Mouse (Mus musculus) ES-E14 (cell line): Measurements from ENCODE around the gene Tmco4.

ENCODE experiments used
- HCFC1 ChIP-seq: IDR thresholded peaks from 2 replicates; pipeline ENCODE4 v1.6.1; 2012; ENCODE audit warnings: low read length, inconsistent platforms, borderline replicate concordance; ENCODE audit not compliant: insufficient read depth
- ZC3H11A ChIP-seq: IDR thresholded peaks from 2 replicates; pipeline ENCODE4 v1.6.1; 2012; ENCODE audit warnings: low read depth, mild to moderate bottlenecking, inconsistent platforms, low read length, borderline replicate concordance
- ZNF384 ChIP-seq: IDR thresholded peaks from 2 replicates; pipeline ENCODE4 v1.6.1; 2012; ENCODE audit warnings: low read depth, low read length, inconsistent platforms

- TF ChIP-seq ZC3H11A, result no peak
- TF ChIP-seq ZNF384, result no peak
- TF ChIP-seq HCFC1, result no peak
These were observed 1.3 kb upstream of the Tmco4 start for GRCm38 (mm10) chr4:138971371-138971770.
